Mouse (Mus musculus): ENCODE results near the gene Aig1. TPM values are rescaled to one million over a fixed set of nuclear protein-coding genes. Genes with fewer than 3 reads are reported as not detected.
"Not testable (repeated sequence)": the region's sequence is repeated elsewhere in the genome, so short reads cannot be mapped to it uniquely, and the experiment has no call there.

Gene Aig1
- polyA plus RNA-seq (2014; fragmentation: Nextera tagmentation; extraction: Ambion mirVana): 35.4 and 44.1 TPM in 2 replicates

GRCm38 (mm10) chr10:13868371-13869321 is at the start of gene Aig1:
Aig1 (minus strand) TSS chr10:13868980.
- peak within 1 kb of the TSS; percentile 49; the same call in 1 of the 2 replicates for H3K27ac ChIP-seq (ENCODE audit: low read depth, low read length)
- peak within 1 kb of the TSS; percentile 74 for H3K4me2 ChIP-seq (ENCODE audit: low read depth)
- DNase-seq (ENCODE audit: low spot score): peak; percentile 68
- H3K4me3 ChIP-seq (ENCODE audit: low read depth, low read length): peak within 1 kb of the TSS; percentile 72
- WGBS: 4% methylated on average over 52 of the region's 77 CpGs
- no peaks in the 10 kb centered on the region for H3K36me3 ChIP-seq (ENCODE audit: control insufficient read depth, insufficient read depth, low read length)
- ATAC-seq (ENCODE audit: insufficient read depth, low FRiP score, low TSS enrichment): peak; percentile 93
- H3K9ac ChIP-seq (ENCODE audit: low read length): peak within 1 kb of the TSS; percentile 86
- no peaks in the 10 kb centered on the region for H3K27me3 ChIP-seq (ENCODE audit: control insufficient read depth, insufficient read depth, low read length)
- no peaks in the 10 kb centered on the region for H3K9me3 ChIP-seq (ENCODE audit: control insufficient read depth, low read length)
- no peaks in the 10 kb centered on the region for H3K4me1 ChIP-seq (ENCODE audit: control insufficient read depth, insufficient read depth, low read length)

DNA sequence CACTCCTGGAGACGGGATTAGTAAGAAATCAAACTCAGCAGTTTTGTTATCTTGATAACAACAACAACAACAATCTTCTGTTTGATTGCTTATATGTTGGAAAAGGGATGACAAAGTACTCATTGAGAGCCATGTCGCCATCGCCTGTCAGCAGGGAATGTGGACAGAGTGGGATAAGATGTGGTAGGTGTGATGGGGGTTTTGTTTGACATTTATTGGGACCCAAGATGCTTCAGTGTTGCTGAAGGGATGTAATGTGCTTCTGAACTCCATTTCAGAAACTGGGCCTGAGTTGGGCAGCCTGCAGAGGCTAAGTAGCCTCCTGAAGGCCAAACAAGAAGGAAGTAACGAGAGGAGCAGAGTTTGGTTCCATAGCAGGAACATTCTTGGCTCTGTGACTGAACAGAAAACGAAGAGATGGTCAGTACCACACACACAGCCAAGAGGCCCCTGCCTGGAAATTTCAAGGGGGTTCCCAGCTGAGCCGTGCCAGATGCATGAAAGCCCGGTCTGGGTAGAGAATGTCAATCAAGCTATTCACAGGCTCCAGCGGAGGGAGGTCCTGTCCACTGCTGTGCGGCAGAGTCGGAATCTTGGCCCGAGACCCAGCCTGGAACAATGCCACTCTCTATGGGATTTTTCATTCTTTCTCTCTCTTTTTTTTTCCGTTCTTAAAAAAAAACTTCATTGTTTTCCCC is 48.0 kb upstream of the Aig1 start:
- H3K27me3 ChIP-seq (ENCODE audit: control insufficient read depth, insufficient read depth, low read length): no peaks in the 10 kb centered on the region
- DNase-seq (ENCODE audit: low spot score): peak; percentile 46
- H3K4me1 ChIP-seq (ENCODE audit: control insufficient read depth, insufficient read depth, low read length): no peaks in the 10 kb centered on the region; the same call in 1 of the 2 replicates
- H3K36me3 ChIP-seq (ENCODE audit: control insufficient read depth, insufficient read depth, low read length): no peaks in the 10 kb centered on the region
- H3K4me3 ChIP-seq (ENCODE audit: low read depth, low read length): no peak overlapping the region
- ATAC-seq (ENCODE audit: insufficient read depth, low FRiP score, low TSS enrichment): peak; percentile 71; the same call in 1 of the 2 replicates
- H3K4me2 ChIP-seq (ENCODE audit: low read depth): no peak overlapping the region
- H3K9me3 ChIP-seq (ENCODE audit: control insufficient read depth, low read length): no peaks in the 10 kb centered on the region
- no peak overlapping the region for H3K27ac ChIP-seq (ENCODE audit: low read depth, low read length)
- 40% methylated on average over 12 of the region's 12 CpGs for WGBS
- no peak overlapping the region for H3K9ac ChIP-seq (ENCODE audit: low read length)

DNA sequence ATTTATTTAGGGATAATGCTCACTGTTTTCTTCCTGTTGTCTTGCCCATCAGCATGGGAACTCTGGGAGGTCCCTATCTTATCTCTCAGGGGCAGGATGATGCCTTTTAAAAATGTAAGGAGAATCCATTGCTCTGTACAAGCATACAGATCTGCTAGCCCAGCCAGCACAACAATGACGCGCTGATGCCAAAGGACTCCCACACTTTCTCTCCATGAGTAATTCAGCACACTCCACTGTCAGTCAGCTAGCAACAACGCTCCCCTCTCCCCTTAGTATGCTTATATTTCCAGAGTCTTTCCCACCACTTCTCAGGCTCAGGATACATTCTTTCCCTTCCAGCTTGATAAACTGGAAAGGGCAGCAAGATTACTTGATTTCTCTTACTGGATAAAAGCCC is 46.4 kb upstream of the Aig1 start:
- WGBS: 86% methylated on average over 3 of the region's 3 CpGs
- H3K27me3 ChIP-seq (ENCODE audit: control insufficient read depth, insufficient read depth, low read length): no peaks in the 10 kb centered on the region
- ATAC-seq (ENCODE audit: insufficient read depth, low FRiP score, low TSS enrichment): no peak
- DNase-seq (ENCODE audit: low spot score): no peak
- no peak overlapping the region for H3K4me2 ChIP-seq (ENCODE audit: low read depth)
- no peak overlapping the region for H3K27ac ChIP-seq (ENCODE audit: low read depth, low read length)
- H3K9me3 ChIP-seq (ENCODE audit: control insufficient read depth, low read length): no peaks in the 10 kb centered on the region
- H3K36me3 ChIP-seq (ENCODE audit: control insufficient read depth, insufficient read depth, low read length): no peaks in the 10 kb centered on the region
- H3K4me3 ChIP-seq (ENCODE audit: low read depth, low read length): no peak overlapping the region
- no peak overlapping the region for H3K9ac ChIP-seq (ENCODE audit: low read length)
- H3K4me1 ChIP-seq (ENCODE audit: control insufficient read depth, insufficient read depth, low read length): no peaks in the 10 kb centered on the region; the same call in 1 of the 2 replicates

DNA sequence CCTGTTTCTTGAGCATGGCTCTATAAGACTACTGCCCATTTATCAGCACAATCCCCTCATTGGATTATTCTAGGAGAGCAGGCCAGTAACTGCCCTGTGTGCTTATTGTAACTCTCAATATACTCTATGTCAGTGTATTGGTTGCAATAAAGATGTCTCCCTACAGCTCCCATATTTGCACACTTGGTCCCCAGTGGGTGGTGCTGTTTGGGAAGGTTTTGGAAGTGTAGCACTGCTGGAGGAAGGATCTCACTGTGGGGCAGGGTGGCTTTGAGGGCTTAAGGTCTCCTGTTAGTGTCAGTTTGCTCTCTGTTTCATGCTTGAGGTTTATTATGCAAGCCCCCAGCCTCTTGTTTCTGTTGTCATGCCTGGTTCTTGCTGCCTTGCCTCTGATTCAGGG is 44.9 kb upstream of the Aig1 start:
- Histone ChIP-seq H3K9me3 (ENCODE audit: control insufficient read depth, low read length) (no peaks in the 10 kb centered on the region), H3K9ac (ENCODE audit: low read length) (no peak overlapping the region), H3K27me3 (ENCODE audit: control insufficient read depth, insufficient read depth, low read length) (no peaks in the 10 kb centered on the region), H3K4me1 (ENCODE audit: control insufficient read depth, insufficient read depth, low read length) (no peaks in the 10 kb centered on the region; the same call in 1 of the 2 replicates), H3K27ac (ENCODE audit: low read depth, low read length) (no peak overlapping the region), H3K4me2 (ENCODE audit: low read depth) (no peak overlapping the region), H3K4me3 (ENCODE audit: low read depth, low read length) (no peak overlapping the region), H3K36me3 (ENCODE audit: control insufficient read depth, insufficient read depth, low read length) (no peaks in the 10 kb centered on the region)
- no peak for DNase-seq (ENCODE audit: low spot score)
- no peak for ATAC-seq (ENCODE audit: insufficient read depth, low FRiP score, low TSS enrichment)

GRCm38 (mm10) chr10:13906261-13906741 is 37.5 kb upstream of the Aig1 start:
- DNase-seq (ENCODE audit: low spot score) (no peak), ATAC-seq (ENCODE audit: insufficient read depth, low FRiP score, low TSS enrichment) (no peak)
- no peak overlapping the region for H3K9ac ChIP-seq (ENCODE audit: low read length)
- no peaks in the 10 kb centered on the region for H3K4me1 ChIP-seq (ENCODE audit: control insufficient read depth, insufficient read depth, low read length)
- no peak overlapping the region for H3K4me3 ChIP-seq (ENCODE audit: low read depth, low read length)
- 76% methylated on average over 8 of the region's 8 CpGs for WGBS
- no peaks in the 10 kb centered on the region for H3K36me3 ChIP-seq (ENCODE audit: control insufficient read depth, insufficient read depth, low read length)
- H3K4me2 ChIP-seq (ENCODE audit: low read depth): no peak overlapping the region
- H3K9me3 ChIP-seq (ENCODE audit: control insufficient read depth, low read length): no peaks in the 10 kb centered on the region
- H3K27me3 ChIP-seq (ENCODE audit: control insufficient read depth, insufficient read depth, low read length): no peaks in the 10 kb centered on the region
- H3K27ac ChIP-seq (ENCODE audit: low read depth, low read length): no peak overlapping the region

GRCm38 (mm10) chr10:13905618-13906017 is 36.8 kb upstream of the Aig1 start:
- no peak overlapping the region for H3K4me3 ChIP-seq (ENCODE audit: low read depth, low read length)
- no peak overlapping the region for H3K9ac ChIP-seq (ENCODE audit: low read length)
- 91% methylated on average over 9 of the region's 9 CpGs for WGBS
- ATAC-seq (ENCODE audit: insufficient read depth, low FRiP score, low TSS enrichment): no peak
- H3K4me1 ChIP-seq (ENCODE audit: control insufficient read depth, insufficient read depth, low read length): no peaks in the 10 kb centered on the region
- H3K9me3 ChIP-seq (ENCODE audit: control insufficient read depth, low read length): no peaks in the 10 kb centered on the region
- no peaks in the 10 kb centered on the region for H3K27me3 ChIP-seq (ENCODE audit: control insufficient read depth, insufficient read depth, low read length)
- no peak overlapping the region for H3K4me2 ChIP-seq (ENCODE audit: low read depth)
- H3K36me3 ChIP-seq (ENCODE audit: control insufficient read depth, insufficient read depth, low read length): no peaks in the 10 kb centered on the region
- H3K27ac ChIP-seq (ENCODE audit: low read depth, low read length): no peak overlapping the region
- no peak for DNase-seq (ENCODE audit: low spot score)

DNA sequence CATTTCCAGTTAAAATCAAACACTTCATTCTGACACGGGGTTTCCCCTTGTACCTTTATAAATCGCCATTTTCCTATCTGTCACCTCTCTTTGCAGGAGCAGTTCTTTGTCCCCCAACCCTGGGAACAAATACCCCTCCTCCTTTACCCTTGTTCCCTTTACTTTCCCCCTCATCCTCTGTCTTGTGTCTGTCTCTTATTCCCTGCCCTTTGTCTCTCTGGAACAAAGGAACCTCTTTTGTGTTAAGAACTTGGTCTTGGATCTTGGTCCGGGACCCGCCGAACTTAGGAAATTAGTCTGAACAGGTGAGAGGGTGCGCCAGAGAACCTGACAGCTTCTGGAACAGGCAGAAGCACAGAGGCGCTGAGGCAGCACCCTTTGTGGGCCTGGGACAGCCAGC is 24.0 kb upstream of the Aig1 start:
- 85% methylated on average over 6 of the region's 7 CpGs for WGBS
- not testable (repeated sequence) for ATAC-seq (ENCODE audit: insufficient read depth, low FRiP score, low TSS enrichment); H3K36me3 ChIP-seq (ENCODE audit: control insufficient read depth, insufficient read depth, low read length)

DNA sequence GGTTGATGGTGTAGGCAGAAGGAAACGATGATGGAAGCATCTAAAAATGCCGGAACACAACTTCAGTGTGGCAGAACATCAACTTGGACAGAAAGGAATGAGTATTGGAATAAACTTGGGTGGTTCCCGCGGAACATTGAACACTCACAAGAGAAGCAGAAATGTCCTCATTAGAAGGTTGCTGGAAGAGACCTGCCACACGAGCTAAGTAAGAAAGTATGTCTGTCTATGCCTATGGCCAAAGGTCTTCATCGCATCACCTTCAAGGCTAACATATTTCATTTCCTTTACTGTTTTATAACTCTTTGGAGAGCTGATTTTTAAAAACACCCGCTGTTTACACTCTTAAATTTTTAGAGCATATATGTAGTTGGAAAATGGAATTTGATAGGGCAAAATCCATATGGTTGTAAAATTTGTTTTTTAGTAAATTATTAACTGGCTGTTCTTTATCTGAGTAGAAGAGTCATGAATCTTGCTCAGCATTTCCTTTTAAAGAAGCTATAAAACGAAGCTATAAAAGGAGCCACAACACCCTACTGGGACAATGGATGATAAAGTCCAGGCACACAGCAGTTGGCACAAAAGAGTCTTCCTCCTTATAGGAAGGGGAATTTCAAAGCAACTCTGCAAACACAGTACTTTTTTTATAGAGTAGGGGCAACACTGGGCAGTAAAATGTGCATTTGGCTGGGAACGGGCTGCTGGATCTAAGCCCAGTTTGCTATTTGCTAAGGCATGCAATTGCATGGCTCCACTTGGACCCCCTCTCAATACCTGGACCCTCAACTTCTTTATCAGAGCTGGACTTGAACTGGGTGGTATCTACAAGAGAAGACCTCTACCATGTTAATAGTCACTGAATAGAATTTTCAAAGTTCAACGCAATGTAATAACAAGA is 14.4 kb upstream of the Aig1 start:
- no peak overlapping the region for H3K4me3 ChIP-seq (ENCODE audit: low read depth, low read length)
- ATAC-seq (ENCODE audit: insufficient read depth, low FRiP score, low TSS enrichment): no peak
- H3K27ac ChIP-seq (ENCODE audit: low read depth, low read length): no peak overlapping the region
- no peaks in the 10 kb centered on the region for H3K4me1 ChIP-seq (ENCODE audit: control insufficient read depth, insufficient read depth, low read length)
- H3K4me2 ChIP-seq (ENCODE audit: low read depth): no peak overlapping the region
- no peak overlapping the region for H3K9ac ChIP-seq (ENCODE audit: low read length)
- 73% methylated on average over 10 of the region's 10 CpGs for WGBS
- no peaks in the 10 kb centered on the region for H3K27me3 ChIP-seq (ENCODE audit: control insufficient read depth, insufficient read depth, low read length)
- no peaks in the 10 kb centered on the region for H3K9me3 ChIP-seq (ENCODE audit: control insufficient read depth, low read length)
- H3K36me3 ChIP-seq (ENCODE audit: control insufficient read depth, insufficient read depth, low read length): no peaks in the 10 kb centered on the region
- no peak for DNase-seq (ENCODE audit: low spot score)

More for the DNA sequence above, 24.0 kb upstream of the Aig1 start:
- H3K4me2 ChIP-seq (ENCODE audit: low read depth); DNase-seq (ENCODE audit: low spot score); H3K9ac ChIP-seq (ENCODE audit: low read length); H3K4me1 ChIP-seq (ENCODE audit: control insufficient read depth, insufficient read depth, low read length); H3K27ac ChIP-seq (ENCODE audit: low read depth, low read length); H3K9me3 ChIP-seq (ENCODE audit: control insufficient read depth, low read length); H3K27me3 ChIP-seq (ENCODE audit: control insufficient read depth, insufficient read depth, low read length); H3K4me3 ChIP-seq (ENCODE audit: low read depth, low read length): not testable (repeated sequence)

Data from neural tube, embryonic 11.5 days (tissue).